Mouse (Mus musculus) T-helper 2 cell (primary cell): ENCODE data around the gene Acr.

Experiments
- in situ Hi-C: fragments of 300-600 bp; cut with MboI, MseI; formaldehyde crosslinking; loops from one replicate; pipeline ENCODE4 v1.15.1; 2025; ENCODE audit warnings: high pct_unique_total_duplicates

Acr gene

GRCm38 (mm10) chr15:89547824-89548601 lies 20.1 kb upstream of the Acr start:
- in situ Hi-C loops, result no loop called here

GRCm38 (mm10) chr15:89548837-89549236 lies 19.3 kb upstream of the Acr start:
- in situ Hi-C loops, result no loop called here

DNA sequence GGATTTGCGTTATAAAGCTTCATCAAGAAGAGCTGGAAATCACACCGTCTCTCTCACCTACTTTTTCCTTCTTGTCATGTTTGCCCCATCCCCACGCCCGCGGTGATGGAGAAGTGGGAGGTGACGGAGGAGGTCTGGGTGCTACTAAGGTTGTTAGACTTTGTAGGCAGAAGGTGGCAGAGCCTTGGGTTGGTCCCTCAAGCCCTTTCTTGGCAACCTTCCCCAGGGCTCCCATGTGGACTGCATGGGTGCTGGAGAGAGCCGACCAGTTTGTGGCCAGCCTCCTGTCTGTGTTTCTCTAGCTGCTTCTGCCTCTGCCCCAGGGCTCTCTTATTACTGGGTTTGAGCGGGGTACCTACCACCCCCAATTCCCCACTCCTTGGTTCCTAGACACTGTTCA lies 17.6 kb upstream of the Acr start:
- in situ Hi-C loops, result no loop called here

- in situ Hi-C loops, result no loop called here
These were observed 16.4 kb upstream of the Acr start for GRCm38 (mm10) chr15:89551733-89552132.

DNA sequence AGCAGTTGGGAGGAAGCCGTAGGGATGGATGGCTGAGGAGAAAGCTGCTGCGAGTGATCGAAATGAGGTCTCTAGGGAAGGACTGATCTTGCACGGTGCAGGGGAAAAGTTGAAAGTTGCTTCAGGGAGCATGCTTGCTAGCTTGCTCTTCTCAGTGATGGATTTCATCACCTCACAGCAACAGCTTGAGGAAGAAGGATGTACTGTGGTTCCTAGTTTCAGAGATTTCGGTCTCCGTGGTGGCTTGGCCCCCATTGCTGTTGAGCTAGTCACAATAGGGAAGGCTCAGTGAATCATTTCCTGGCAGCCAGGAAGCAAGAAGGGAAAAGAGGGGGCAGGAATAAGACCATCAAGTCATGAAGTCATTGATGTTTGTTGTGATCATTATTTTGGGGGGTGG lies 12.5 kb upstream of the Acr start:
- in situ Hi-C loops, result no loop called here

DNA sequence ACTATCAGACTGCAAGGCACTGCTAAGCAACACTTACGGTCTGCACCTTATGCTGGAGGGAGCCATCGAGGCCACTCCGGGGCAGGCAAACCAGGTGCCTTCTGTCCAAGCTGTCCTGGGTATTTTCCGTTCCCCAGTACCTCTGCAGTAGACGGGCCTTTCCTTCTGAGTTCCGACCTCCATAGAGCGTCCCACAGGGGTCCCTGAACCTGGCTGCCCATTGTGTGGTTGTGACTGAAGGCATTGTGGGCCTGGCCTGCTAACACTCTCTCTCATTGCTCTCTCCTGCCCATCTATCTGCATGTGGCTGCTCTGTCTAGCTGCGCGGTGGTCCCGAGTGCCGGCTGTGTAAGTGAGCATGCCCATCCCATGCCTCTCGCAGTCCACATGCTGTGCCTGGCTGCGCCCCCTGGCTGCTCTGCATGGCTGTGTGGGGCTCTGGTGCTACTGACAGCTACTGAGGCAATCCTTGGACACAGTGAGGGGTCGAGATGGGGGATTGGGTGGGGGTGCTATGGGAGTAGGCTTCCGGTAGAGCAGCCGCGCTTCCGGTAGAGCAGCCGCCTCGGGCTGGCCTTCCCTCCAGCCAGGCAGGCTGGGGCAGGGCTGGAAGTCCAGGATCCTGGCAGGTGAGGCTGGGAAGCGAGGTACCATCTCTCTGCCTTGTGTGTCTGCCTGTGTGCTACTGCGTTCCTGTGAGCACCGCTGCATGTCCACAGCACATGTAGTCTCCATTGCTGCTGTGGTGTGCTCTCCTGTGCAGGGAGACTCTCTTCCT lies 11.5 kb upstream of the Acr start:
- in situ Hi-C loops, result no loop called here

DNA sequence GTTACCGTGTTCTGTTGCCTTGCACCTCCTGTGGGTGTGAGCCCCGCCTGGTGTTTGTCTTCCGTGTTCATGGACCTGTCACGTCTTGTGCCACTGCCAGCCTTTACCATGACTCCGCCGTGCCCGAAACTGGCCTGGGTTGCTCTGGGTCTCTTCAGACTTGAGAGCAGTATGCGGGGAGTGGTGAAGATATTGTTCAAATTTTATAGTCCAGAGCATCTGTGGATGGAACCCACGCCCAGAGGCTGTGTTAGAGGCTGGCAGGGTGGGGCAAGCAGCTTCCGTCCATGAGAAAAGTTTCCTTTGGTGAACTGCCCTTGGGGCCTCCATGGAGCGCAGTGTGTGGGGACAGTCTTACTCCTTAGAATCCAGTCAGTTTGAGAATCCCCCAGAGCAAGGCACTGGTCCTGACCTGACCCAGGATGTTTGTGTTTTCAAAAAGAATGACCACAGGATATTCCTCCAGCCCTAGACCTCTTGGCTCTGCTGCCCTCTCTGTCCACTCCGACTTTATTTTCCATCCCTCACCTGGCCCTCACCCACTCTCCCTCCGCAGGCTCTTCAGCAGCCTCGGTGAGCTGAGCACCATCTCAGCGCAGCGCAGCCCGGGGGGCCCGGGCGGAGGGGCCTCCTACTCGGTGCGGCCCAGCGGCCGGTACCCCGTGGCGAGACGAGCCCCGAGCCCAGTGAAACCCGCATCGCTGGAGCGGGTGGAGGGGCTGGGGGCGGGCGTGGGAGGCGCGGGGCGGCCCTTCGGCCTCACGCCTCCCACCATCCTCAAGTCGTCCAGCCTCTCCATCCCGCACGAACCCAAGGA lies 10.7 kb upstream of the Acr start:
- in situ Hi-C loops, result no loop called here

- in situ Hi-C loops, result no loop called here
These were observed 10.1 kb upstream of the Acr start for GRCm38 (mm10) chr15:89557996-89558390.

DNA sequence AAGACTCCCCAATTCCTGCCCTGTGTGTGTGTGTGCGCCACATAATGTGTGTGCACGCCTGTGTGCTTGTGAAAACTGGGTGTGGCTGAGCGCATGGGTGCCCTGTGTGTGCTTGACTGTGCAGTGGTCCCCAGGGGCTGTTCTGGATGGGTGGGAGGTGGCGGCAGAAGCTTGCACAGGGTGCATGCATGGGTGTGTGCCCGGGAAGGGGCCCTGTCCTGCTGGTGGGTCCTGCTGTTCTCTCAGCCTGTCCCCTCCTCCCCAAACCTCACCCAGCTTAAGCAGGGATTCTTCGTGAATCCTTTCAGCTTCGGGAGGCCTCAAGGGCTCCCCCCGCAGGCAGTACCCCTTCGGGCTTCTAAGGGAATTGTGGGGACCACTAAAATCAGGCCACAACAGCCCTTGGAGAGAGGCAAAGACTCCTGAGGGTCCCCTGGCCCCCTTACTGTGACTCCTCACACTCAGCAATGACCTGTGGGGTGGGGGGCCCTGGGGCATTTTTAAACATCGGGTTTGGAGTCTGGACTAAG lies 8.9 kb upstream of the Acr start:
- in situ Hi-C loops, result no loop called here

DNA sequence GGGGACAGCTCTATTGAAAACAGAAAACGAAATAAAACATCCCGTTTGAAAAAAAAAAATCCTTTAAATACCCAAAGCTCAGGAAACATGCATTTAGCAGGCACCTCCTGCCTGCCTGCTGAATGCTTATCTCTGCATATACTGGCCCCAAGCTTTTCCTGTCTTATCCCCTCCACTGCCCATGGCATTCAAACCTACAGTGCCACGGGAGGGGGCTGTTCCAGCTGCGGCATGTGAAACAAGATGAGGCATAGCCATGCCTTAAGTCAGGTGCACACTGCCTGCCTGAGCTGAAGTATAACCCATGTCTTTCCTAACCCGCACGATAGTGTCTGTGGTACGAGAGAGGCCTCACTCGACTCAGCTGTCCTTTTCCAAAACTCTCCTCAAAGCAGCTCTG lies 4.0 kb downstream of the Acr start:
- in situ Hi-C loops, result no loop called here

DNA sequence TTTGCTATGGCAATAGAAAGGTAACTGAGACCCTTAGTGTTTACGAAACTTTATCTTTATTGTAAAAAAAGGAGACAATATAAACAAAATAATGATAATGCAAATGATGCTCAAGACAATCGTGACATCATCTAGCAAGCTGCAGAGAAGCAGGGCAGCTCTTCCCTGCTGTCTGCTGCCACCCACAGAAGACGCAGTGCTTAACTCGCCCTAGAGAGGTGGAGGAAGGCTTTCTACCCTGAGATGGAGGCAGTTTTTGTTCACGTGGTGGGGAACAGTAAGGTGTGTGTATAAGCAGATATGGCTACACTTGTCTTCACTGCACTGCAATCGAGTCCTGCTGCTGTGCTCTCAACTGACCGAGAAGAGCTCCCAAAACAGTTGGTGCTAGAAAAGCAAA lies 14.4 kb downstream of the Acr start:
- in situ Hi-C loops, result no loop called here

DNA sequence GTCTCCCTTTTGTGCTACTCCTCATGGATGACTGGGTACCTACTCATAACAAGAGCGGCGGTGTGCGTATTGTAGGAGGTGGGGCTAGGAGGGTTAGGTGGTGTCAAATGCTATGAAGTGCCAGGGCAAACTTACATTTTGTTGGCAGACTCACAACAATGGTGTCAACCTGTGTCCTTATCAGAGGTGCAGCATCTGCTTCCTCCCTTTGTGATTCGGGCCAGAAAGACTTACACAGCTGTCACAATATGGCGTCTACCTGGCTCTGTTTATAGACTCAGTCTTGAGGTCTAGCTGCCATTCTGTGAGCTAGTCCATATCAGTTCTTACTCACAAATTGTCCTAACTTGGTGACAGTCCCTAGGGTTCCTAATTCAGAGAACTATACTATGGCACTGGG lies 17.0 kb downstream of the Acr start:
- in situ Hi-C loops, result no loop called here

GRCm38 (mm10) chr15:89585631-89586030 lies 17.5 kb downstream of the Acr start:
- in situ Hi-C loops, result no loop called here

GRCm38 (mm10) chr15:89589146-89589545 lies 21.0 kb downstream of the Acr start:
- in situ Hi-C loops, result no loop called here

- in situ Hi-C loops, result no loop called here
These were observed 23.2 kb downstream of the Acr start for GRCm38 (mm10) chr15:89591317-89591716.

- in situ Hi-C loops, result no loop called here
These were observed 23.8 kb downstream of the Acr start, which contains the start of gene Rabl2 for GRCm38 (mm10) chr15:89591723-89592455. Gene Rabl2, minus strand, starts transcription at chr15:89591923.

DNA sequence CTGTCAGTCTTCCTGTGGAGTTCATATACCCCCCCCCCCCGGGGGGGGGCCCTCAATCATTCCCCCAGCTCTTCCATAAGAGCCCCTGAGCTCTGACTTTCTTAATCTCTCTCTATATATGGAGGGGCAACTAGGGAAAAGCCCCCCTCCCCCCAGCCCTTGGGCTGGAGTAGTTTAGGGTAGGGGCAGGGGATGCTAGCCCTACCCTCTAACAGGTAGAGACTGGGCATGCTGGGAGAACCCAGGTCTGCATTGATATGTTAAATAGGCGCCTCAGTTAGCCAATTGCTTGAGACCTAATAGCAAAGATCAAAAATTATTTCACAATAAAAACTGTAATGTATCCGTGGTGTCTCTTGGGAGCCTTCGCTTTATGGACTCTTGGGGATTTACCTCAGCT lies 24.4 kb downstream of the Acr start:
- in situ Hi-C loops, result no loop called here

- in situ Hi-C loops, result no loop called here
These were observed 37.9 kb downstream of the Acr start for GRCm38 (mm10) chr15:89605822-89606570.

- in situ Hi-C loops, result no loop called here
These were observed 39.4 kb downstream of the Acr start for GRCm38 (mm10) chr15:89607480-89607879.

DNA sequence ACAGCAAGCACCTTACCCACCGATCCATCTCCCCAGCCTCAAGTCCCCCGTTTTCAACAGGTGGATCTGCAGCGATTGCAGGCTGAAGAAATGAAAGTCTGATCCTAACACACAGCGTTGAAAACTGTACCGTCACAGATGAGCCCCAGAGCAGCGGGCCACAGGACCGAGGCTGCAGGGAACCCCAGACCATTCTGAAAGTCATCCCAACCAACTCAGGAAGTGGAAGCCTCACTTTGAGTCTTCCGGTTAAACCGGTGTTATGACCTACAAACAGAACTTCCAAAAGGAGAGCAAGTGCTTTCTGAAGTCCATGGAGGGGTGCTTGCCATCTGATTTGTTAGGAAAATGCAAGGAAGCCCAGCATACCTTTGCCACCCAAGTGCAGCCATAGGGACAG lies 39.8 kb downstream of the Acr start:
- in situ Hi-C loops, result no loop called here
